Mouse (Mus musculus) frontal cortex, postnatal 36 days (tissue): ENCODE measurements around the gene Zfp978.
"Not testable (repeated sequence)": the region's sequence is repeated elsewhere in the genome, so short reads cannot be mapped to it uniquely, and the experiment has no call there.

Source experiments
- DNase-seq, 2 experiments: peaks; one replicate each; pipeline ENCODE4 v3.0.0; 2022; ENCODE audit warnings: low spot score in 2 of 2

Gene Zfp978

DNA sequence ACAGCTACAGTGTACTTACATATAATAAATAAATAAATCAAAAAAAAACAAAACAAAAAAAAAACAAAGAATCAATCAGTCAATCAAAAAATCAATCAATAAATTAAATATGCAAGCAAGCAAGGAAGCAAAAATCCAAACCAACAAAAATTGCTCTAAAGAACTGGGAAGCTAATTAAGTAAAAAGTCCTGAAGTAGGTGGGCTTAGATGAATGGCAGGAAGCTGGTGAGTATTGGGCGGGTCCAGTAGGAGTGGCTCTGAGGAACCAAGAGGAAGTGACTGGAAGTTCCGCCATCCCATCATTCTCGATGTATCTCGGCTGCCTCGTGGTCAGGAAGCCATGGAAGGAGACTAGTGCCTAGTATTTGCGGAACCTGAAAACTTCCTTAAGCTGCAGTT, at the start of gene Zfp978:
Gene Zfp978 (plus strand): TSS at position 301 of the 400 bp plus-strand sequence.
- not testable (repeated sequence) for DNase-seq

DNA sequence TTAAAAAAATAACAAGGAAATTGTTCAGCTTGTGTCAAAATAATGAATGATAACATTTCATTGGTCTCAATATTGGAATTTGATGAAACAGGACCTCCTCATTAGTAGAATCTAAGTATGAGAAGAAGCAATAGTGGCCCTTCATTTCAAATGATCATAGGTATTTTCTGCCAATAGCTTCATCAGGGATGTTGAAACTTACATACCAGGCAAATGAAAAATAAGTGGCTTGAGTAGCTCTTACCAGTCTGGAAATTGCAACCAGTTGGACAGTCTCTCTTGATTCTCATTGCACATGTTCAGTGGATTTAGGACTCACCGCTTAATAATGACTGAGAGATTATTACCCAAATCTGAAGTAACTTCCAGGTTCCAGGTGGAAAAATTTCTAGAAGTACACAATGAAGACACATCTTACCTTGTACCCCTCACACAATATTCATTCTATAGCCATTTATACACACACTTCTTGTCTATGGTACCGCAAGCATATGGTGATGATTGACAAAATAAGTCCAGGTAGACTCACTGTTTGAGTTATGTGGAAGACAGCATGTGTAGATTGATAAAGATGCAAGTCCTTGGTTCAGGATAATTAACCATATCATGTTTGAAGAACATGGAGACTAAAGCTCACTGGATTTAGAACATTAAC, 25.9 kb upstream of the Zfp978 start:
- DNase-seq: not testable (repeated sequence)

DNA sequence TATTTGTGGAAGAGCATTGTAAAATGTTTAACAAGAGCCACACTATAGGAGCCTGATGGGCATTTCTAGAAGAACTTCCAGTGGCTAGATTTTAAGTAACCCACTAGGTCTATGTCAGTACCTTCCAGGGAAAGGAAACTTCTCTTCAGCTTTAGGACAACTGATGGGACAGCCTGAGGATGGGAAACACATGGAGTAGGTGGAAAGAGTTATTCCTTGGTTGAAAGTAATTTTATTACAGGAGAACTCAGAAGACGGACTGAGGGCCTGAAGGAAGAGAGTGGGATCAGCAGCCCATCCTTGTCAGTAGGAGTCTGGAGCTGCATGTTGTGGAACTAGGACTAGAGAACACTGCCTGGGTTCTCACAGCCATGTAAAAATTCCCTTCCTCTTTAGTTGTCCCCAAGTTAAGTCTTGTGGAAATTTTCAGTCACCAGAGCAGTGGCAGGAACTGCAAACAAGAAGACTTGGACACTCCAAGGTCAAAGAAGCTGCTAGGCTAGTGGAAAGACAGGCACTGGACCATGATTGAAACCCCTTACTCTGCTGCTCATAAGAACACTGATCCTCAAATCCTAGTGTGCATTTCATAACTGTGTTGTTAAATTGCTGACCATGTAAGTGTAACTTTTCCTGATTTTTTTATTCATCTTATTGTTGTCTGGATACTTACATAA, 25.3 kb upstream of the Zfp978 start:
- not testable (repeated sequence) for DNase-seq

DNA sequence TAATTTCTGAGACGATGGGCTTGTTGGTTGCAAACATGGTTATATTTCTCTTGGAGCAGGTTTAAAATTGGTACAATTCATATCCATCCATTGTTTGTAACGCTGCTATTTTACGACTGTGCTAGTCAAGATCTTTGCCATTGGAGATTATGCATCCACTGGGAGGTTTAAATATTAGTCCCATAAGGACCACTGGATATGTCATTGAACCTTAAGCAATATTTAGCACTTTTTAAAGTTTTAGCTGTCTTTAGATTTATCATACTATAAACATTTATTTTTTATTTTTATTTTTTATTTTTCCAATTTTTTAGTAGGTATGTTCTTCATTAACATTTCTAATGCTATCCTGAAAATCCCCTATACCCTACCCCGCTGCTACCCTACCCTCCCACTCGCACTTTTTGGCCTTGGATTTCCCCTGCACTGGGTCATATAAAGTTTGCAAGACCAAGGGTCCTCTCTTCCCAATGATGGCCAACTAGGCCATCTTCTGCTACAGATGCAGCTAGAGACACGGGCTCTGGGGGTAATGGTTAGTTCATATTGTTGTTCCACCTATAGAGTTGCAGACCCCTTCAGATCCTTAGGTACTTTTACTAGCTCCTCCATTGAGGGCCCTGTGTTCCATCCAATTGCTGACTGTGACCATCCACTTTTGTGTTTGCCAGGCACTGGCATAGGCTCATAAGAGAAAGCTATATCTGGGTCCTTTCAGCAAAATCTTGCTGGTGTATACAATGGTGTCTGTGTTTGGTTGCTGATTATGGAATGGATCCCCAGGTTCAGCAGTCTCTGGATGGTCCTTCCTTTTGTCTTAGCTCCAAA, 24.5 kb upstream of the Zfp978 start:
- not testable (repeated sequence) for DNase-seq

DNA sequence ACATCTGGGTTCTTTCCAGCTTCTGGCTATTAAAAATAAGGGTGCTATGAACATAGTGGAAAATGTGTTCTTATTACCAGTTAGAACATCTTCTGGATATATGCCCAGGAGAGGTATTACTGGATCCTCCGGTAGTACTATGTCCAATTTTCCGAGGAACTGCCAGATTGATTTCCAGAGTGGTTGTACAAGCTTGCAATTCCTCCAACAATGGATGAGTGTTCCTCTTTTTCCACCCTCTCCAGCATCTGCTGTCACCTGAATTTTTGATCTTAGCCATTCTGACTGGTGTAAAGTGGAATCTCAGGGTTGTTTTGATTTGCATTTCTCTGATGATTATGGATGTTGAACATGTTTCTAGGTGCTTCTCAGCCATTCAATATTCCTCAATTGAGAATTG, 23.6 kb upstream of the Zfp978 start:
- not testable (repeated sequence) for DNase-seq

DNA sequence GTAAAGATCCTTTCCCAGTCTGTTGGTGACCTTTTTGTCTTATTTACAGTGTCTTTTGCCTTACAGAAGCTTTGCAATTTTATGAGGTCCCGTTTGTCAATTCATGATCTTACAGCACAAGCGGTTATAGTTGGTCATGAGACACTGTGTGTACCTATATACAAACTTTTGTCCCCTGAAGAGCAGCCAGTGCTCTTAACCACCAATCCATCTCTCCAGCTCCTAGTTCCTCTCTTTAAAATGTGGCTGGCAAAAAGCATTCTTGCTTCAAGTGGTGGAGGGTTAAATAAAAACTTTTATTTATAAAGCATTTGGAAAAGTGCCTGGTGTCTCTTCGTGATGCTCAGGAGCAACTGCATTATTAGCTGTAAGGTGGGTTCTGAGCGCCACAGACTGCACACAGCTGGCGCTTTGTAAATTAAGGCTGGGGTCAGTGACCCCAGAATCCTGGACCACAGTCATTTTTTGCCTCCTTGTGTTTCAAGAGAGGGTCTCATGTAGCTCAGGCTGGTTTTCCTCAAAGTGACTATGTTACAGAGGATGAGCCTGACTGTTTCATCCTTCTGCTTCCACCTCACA, 23.0 kb upstream of the Zfp978 start:
- DNase-seq: no peak

DNA sequence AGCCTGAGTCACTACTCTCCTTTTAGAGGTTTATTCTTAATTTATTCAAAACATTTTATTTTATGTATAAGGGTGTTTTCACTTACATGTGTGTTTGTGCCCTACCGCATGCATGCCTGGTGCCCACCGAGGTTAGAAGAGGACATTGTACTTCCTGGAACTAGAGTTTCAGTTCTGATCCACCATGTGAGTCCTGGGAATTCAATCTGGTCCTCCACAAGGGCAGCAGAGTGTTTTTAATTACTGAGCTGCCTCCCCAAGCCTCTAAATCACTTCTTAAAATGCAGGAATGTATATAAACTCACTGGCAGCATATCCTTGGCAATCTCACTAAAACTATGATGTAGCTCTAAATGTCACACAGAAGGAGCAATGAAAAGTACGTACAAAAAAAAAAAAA, 22.4 kb upstream of the Zfp978 start:
- not testable (repeated sequence) for DNase-seq

DNA sequence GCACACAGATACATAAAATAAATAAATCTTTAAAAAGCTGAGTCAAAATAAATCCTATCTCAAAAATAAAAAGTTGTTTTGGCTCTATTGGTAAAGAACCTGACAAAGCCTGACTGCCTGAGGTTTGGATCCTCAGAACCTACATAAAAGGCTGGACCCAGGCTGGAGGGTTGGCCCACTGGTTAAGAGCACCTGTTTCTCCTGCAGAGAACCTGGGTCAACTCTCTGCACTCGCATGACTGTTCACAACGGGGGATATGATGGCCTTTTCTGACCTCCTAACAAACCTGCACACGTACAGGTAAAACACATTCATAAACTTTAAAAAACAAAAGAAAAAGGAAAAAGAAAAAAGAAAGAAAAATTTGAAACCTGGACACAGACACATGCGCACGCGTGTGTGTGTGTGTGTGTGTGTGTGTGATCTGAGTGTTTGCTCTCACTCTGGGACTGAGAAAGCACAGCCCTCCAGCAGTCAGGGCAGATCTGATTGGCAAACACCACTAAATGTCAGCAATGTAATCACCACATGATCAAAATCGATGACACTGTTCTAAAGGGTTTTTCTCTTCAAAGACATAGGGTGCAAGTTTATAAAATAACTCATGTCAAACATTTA, 21.4 kb upstream of the Zfp978 start:
- not testable (repeated sequence) for DNase-seq

DNA sequence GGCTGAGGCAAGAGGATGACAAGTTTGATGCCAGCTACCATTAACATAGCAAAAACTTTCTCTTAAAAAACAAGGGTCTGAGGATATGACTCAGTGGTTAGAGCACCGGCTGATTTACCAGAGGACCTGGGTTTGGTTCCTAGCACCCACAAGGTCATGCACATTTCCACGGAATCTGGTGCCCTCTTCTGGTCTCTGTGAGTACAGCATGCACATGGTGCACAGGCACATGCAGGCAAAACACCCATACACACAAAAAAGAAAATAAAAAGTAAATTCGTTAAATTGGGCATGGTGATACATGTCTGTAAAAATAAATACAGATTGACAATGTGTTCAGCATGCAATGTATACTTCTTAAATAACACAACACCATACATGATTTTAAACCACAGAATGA, 20.9 kb upstream of the Zfp978 start:
- DNase-seq: not testable (repeated sequence)

DNA sequence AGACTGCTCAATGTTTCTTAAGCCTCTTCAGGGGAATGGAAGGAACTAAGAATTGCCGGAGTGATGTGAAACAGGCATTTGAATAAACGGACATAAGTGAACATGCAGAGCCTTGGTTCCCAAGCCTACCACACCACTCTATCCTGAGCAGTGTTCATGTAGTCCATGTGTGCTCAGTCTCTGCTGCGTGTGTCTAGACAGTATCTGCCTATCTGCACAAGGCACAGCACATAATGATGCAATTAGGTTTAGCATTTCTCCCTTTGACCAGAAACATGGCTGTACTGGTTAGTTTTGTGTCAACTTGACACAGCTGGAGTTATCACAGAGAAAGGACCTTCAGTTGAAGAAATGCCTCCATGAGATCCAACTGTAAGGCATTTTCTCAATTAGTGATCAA, 20.2 kb upstream of the Zfp978 start:
- DNase-seq: not testable (repeated sequence)

DNA sequence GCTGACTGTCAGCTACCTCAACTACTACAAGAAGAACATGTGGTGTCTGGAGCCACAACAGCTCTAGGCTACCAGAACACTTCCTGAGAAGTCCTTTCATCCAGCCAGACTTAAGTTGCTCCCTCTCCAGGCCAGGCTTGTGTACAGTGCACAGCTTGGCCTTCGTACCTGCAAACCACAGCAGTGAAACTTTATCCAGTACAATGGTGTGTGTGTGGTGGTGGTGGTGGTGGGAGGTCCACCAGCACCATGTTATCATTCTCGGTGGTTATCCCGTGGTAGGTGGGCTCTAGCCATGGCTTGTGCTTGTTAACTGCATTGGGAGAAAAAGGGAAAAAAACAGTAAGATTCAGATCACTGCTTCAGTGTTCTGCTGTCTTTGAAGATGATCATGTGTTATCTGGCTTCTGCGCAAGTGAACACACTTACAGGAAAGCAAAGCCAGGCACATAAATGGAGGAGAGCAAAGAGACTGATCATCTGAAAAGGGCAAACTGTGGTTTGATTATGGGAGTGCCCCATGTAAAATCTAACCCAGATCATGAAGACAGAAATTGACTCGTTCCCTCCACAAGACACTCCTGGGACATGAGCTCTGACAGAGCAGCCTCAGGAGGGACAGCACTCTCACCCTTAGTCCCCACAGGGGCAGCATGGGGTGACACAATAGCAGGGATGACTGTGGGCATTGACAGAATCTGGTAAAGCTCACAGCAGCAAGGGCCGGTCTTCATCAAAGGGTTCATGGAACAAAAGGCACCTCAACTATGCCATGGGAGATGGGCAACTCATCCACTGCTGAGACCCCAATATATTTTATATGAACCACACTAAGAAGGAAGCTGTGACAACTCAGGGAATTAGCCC, 17.8 kb upstream of the Zfp978 start:
- DNase-seq: not testable (repeated sequence)

DNA sequence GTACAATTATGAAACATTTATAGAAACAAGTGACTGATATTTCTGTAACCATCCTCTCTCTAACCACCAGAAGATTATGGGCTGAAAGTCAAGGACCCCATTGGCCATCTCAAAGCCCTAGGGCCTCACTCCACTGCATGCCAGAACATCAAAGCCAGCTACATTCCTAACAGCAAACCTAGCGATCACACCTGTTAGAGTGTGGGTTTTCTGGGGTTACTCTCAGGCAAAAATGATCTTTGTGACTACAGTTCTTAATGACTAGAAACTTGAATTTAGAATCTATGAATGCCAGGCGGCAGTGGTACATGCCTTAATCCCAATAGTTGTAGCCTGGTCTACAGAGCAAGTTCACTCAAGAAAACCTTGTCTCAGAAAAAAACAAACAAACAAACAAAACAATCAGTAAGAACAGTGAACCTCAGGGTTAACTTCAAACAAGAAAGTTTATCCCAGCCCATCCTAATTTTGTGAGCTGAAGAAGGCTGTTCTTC, 16.0 kb upstream of the Zfp978 start:
- not testable (repeated sequence) for DNase-seq

DNA sequence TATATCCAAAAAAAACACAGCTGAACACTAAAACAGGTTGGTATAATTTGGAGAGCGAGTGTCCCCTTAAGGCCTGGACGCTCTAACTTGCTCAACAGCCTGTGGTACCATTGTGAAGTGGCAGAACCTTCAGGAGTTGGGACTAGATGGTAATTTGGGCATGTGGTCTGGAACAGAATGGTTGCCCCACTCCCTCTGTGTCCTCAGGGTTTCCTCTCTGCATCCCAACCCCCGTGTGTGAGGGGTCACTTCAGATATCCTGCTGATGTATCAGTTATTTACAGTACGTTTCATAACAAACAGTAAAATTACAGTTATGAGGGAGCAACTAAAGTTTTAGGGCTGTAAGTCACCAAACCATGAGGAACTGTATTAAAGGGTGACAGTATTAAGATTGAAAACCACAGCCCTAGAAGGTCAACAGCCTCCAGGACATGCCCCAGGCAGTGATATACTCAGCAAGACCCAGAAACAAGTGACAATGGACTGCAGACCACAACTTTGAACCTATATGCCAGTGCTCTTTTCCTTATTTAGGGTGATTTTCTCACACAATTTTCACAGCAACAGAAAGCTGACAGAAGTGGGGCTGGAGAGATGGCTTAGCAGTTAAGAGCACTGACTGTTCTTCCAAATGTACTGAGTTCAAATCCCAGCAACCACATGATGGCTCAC, 14.6 kb upstream of the Zfp978 start:
- not testable (repeated sequence) for DNase-seq

DNA sequence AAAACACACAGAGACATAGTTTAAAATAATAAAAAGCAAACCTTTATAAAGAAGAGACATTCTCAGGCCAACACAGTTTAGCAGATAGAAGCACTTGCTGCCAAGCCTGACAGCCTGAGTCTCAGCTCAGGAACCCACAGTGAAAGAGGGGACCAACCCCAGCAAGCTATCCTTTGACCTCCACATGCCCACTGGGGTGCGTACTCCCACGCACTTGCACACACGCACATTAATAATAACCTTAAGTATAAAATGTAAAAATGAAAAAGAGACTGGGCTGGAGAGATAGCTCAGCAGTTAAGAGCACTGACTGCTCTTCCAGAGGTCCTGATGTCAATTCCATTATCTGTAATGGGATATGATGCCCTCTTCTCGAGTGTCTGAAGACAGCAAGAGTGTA, 13.8 kb upstream of the Zfp978 start:
- DNase-seq: not testable (repeated sequence)

DNA sequence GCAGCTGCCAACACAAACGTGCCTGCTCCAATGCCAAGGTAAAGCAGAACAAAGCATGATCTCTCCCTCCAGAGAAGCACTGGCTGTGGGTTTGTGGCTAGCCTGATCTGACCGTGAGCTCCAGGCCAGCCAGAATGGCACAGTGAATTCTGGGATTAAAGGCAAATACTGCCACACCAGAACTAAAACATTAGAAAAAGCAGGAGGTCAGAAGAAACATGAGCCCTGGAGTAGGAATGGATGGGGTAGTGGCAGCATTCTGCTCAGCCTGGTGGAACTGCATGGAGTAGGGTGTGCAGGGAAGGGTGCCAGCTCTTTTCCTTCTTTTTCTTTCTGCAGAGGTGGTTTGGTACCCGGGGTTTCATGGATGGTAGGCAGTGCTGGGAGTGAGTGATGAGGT, 13.2 kb upstream of the Zfp978 start:
- not testable (repeated sequence) for DNase-seq

DNA sequence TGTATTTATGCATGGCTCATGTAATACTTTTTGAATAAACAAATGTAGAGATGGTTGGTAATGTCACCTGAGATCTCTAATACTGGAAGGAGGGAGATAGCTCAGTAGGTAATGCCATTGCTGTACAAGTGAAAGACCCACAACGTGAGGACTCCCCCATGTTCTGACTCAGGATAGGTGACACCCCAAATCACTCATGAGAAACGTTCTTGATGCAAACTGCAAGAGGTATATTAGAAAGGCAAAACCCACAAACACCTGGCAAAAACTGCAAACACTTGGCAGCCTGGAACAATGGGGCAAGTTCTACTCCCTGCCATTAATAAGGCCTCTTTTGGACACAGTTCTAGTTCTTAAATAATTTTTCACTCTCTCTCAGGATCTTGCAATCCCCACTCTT, 12.7 kb upstream of the Zfp978 start:
- not testable (repeated sequence) for DNase-seq

DNA sequence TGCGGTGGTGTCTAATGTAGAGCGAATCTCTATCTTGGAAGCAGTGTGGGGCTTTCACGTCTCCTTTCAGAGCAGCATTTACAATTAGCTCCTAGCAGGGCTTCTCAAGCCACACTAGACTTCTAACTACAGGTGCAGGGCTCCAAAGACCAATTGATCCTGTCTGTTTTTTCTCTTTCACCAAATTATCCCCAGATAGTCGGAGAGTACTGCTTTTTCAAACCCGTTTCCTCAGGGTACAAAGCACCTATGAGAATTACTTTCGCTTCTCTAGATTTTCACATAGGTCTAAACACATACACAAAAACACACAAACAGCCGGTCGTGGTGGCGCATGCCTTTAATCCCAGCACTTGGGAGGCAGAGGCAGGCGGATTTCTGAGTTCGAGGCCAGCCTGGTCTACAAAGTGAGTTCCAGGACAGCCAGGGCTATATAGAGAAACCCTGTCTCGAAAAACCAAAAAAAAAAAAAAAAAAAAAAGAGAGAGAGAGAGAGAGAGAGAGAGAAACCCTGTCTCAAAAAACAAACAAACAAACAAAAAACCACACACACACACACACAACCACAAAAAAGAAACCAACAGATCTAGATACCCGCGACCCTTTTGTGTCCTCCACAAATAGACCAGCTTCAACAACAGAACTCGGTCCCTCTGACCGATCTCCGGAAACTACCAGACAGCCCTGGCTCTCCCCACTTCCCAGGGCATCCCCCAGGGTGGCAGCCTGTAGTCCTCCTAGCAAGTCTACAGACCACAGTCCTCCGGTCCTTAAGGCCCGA, 12.0 kb upstream of the Zfp978 start:
- DNase-seq: not testable (repeated sequence)

DNA sequence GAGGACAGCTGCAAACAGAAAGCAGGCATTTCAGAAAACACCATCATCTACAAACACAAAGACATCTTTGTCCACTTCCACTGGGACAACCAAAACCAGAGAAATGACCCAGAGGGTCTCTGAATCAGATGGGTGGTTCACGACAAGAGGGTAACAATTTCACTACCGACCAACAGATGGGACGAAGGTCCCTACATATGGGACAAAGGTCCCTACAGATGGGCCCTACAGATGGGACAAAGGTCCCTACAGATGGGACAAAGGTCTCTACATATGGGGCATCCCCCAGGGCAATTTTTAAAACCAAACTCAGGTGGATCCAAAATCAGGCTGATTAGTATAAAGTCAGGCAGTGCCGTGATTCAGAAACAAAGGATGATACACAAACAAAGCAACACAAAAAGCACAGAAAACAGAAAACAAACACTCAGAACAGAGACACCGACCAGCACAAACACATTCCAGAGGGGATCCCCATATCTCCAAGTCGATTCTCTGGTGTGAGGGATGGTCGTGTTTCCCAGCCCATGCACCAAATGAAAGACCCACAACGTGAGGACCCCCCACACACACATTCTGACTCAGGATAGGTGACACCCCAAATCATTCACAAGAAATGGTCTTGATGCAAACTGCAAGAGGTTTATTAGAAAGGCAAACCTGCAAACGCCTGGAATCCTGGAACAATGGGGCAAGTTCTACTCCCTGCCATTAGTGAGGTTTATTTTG, 11.3 kb upstream of the Zfp978 start:
- not testable (repeated sequence) for DNase-seq
